Mouse (Mus musculus) stomach, embryonic 15.5 days (tissue): ENCODE measurements around the gene Slc19a3. TPM values are rescaled to one million over a fixed set of nuclear protein-coding genes. Genes with fewer than 3 reads are reported as not detected.

ENCODE experiments used
- polyA plus RNA-seq: library from polyadenylated mRNA; unstranded; fragments of >200 nt; fragmentation: Nextera tagmentation; extraction: Ambion mirVana; gene quantifications from 2 replicates; pipeline ENCODE4 v1.2.1, GENCODE M21; 2015

Gene Slc19a3
- polyA plus RNA-seq, 1 experiment from 2014 or later = 0.55 TPM

Other genes with a start within 250 kb of the Slc19a3 start
- 27.0 and 27.9 TPM in 2 replicates for gene Agfg1, start 199.0 kb downstream of the Slc19a3 start, polyA plus RNA-seq
- gene A030005L19Rik, start 125.1 kb downstream of the Slc19a3 start, polyA plus RNA-seq = 0.28 TPM in 1 of 2 replicates, not detected in the other
- not detected in 2 replicates for gene A030014E15Rik, start 113.5 kb downstream of the Slc19a3 start, polyA plus RNA-seq
- not detected in 2 replicates for gene Gm6217, start 107.0 kb downstream of the Slc19a3 start, polyA plus RNA-seq
- gene A030003K21Rik, start 95.1 kb downstream of the Slc19a3 start, polyA plus RNA-seq = not detected in 2 replicates
- gene Gm7544, start 82.4 kb downstream of the Slc19a3 start, polyA plus RNA-seq = not detected in 2 replicates
- gene Gm47955, start 78.2 kb downstream of the Slc19a3 start, polyA plus RNA-seq = not detected in 2 replicates
- not detected in 2 replicates for gene Gm47959, start 37.9 kb downstream of the Slc19a3 start, polyA plus RNA-seq
- not detected in 2 replicates for gene Krtap28-10, start 4.0 kb upstream of the Slc19a3 start, polyA plus RNA-seq
- not detected in 2 replicates for gene Gm47969, start 6.5 kb upstream of the Slc19a3 start, polyA plus RNA-seq
- not detected in 2 replicates for gene A030005K14Rik, start 20.9 kb upstream of the Slc19a3 start, polyA plus RNA-seq
- gene Krtap28-13, start 22.5 kb upstream of the Slc19a3 start, polyA plus RNA-seq = not detected in 2 replicates
- 7.2 and 8.6 TPM in 2 replicates for gene Ccl20, start 78.3 kb upstream of the Slc19a3 start, polyA plus RNA-seq
- gene Daw1, start 121.3 kb upstream of the Slc19a3 start, polyA plus RNA-seq = 0.08 and 0.23 TPM in 2 replicates